Mouse (Mus musculus) small intestine, adult 2 months (tissue): ENCODE results near the gene Tab1.

Experiments
- CTCF ChIP-seq: fragments of 200-500 bp; IDR thresholded peaks from 2 replicates; pipeline ENCODE4 v1.5.1; 2012; ENCODE audit warnings: low read depth, mild to moderate bottlenecking, control low read depth, inconsistent platforms, low read length, moderate library complexity, mixed read lengths; ENCODE audit not compliant: insufficient replicate concordance, insufficient read length; ENCODE audit errors: extremely low read depth
- POLR2A ChIP-seq: fragments of 200-500 bp; IDR thresholded peaks from 2 replicates; pipeline ENCODE4 v1.6.1; 2012; ENCODE audit warnings: low read depth, mild to moderate bottlenecking, control low read depth, inconsistent platforms, low read length, moderate library complexity

DNA sequence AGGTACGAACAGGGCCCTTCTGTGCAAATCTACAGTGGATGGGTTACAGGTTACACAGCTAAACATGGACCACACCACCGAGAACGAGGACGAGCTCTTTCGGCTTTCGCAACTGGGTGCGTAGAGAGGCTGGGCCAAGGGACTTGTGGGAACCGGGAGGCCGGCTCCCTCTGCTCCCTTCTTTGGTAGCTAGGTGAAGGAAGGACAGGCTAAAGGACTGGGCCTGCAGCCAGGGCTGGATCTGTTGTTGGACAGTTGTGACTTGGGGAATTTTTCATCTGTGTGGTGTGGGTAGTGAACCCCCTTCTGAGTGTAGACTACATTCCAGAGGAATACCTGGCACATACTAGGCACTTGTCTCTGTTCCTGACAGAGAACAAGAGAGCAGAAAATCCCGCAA lies 19.7 kb downstream of the Tab1 start:
- no peak for TF ChIP-seq POLR2A
- no peak for TF ChIP-seq CTCF
